Mouse (Mus musculus) cerebellum, adult 2 months (tissue): Measurements from ENCODE around the gene Wnt2.

Experiments used
- CTCF ChIP-seq: fragments of 200-500 bp; IDR thresholded peaks from 2 replicates; pipeline ENCODE4 v1.5.1; 2011; ENCODE audit warnings: low read depth, mild to moderate bottlenecking, control low read depth, low read length, moderate library complexity, borderline replicate concordance; ENCODE audit not compliant: insufficient read depth
- POLR2A ChIP-seq: fragments of 200-500 bp; IDR thresholded peaks from 2 replicates; pipeline ENCODE4 v1.6.1; 2011; ENCODE audit warnings: low read length, control low read depth, borderline replicate concordance; ENCODE audit not compliant: insufficient read depth

- no peak for TF ChIP-seq CTCF
- TF ChIP-seq POLR2A = no peak
These were observed 28.3 kb downstream of the Wnt2 start for GRCm38 (mm10) chr6:18002065-18002464.
